Mouse (Mus musculus) limb, embryonic 12.5 days (tissue): ENCODE results near the gene Rin2. TPM values are rescaled to one million over a fixed set of nuclear protein-coding genes. Genes with fewer than 3 reads are reported as not detected.

ENCODE experiments used
- ATAC-seq: fragments of 200-750 bp; cut with Nextera tagmentation; 2 replicates; pipeline ENCODE4 v1.8.0; 2017; ENCODE audit warnings: low read depth, moderate TSS enrichment; ENCODE audit not compliant: insufficient number of reproducible peaks, insufficient read depth, low FRiP score, low TSS enrichment
- H3K27ac ChIP-seq: fragments of 300-500 bp; sonication (generic); 2 replicates; pipeline ENCODE4 v1.5.1; 2016; ENCODE audit warnings: mild to moderate bottlenecking, moderate library complexity
- H3K27me3 ChIP-seq: fragments of 300-500 bp; sonication (generic); 2 replicates; pipeline ENCODE4 v1.6.1; 2016; ENCODE audit warnings: mild to moderate bottlenecking, moderate library complexity
- H3K36me3 ChIP-seq: fragments of 300-500 bp; sonication (generic); 2 replicates; pipeline ENCODE4 v1.6.1; 2016; ENCODE audit warnings: mild to moderate bottlenecking, moderate library complexity
- H3K4me1 ChIP-seq: fragments of 300-500 bp; sonication (generic); replicated peaks from 2 replicates; pipeline ENCODE4 v1.6.1; 2016
- H3K4me2 ChIP-seq: fragments of 300-500 bp; sonication (generic); 2 replicates; pipeline ENCODE4 v1.6.1; 2016; ENCODE audit warnings: mild to moderate bottlenecking, moderate library complexity
- H3K4me3 ChIP-seq: fragments of 300-500 bp; sonication (generic); replicated peaks from 2 replicates; pipeline ENCODE4 v1.5.1; 2016; ENCODE audit warnings: mild to moderate bottlenecking
- H3K9ac ChIP-seq: fragments of 300-500 bp; sonication (generic); replicated peaks from 2 replicates; pipeline ENCODE4 v1.6.1; 2016; ENCODE audit warnings: mild to moderate bottlenecking, moderate library complexity
- H3K9me3 ChIP-seq: fragments of 300-500 bp; sonication (generic); 2 replicates; pipeline ENCODE4 v1.6.1; 2016; ENCODE audit warnings: mild to moderate bottlenecking, moderate library complexity
- WGBS: fragments of 180-500 bp; shearing (Covaris S2); methylation state at CpG from one replicate; pipeline ENCODE4 v1.1.7; 2016; 5-methylcytosine and 5-hydroxymethylcytosine counted together
- polyA plus RNA-seq: library from polyadenylated mRNA; unstranded; fragments of >200 nt; fragmentation: Nextera tagmentation; extraction: Ambion mirVana; gene quantifications from 2 replicates; pipeline ENCODE4 v1.2.1, GENCODE M21; 2016

Gene Rin2
- polyA plus RNA-seq, 1 experiment from 2014 or later, result 34.9 TPM

GRCm38 (mm10) chr2:145736543-145736942 lies 61.5 kb downstream of the Rin2 start:
- Histone ChIP-seq H3K4me3 (no peak overlapping the region), H3K4me2 (no peak overlapping the region), H3K9ac (no peak overlapping the region), H3K4me1 (0 out of 2 replicates have a peak, but pooled peaks cover 5% of the 10 kb centered on the region), H3K36me3 (no peaks in the 10 kb centered on the region), H3K27ac (no peak overlapping the region), H3K27me3 (no peaks in the 10 kb centered on the region), H3K9me3 (no peaks in the 10 kb centered on the region)
- WGBS, result 46% methylated on average over 1 of the region's 1 CpGs
- no peak for ATAC-seq

- no peaks in the 10 kb centered on the region for H3K27me3 ChIP-seq
- H3K9ac ChIP-seq, result no peak overlapping the region
- H3K4me2 ChIP-seq, result no peak overlapping the region
- no peak overlapping the region for H3K27ac ChIP-seq
- H3K36me3 ChIP-seq, result no peaks in the 10 kb centered on the region
- H3K4me3 ChIP-seq, result no peak overlapping the region
- no peak for ATAC-seq
- 38% methylated on average over 5 of the region's 5 CpGs for WGBS
- no peaks in the 10 kb centered on the region for H3K9me3 ChIP-seq
- 0 out of 2 replicates have a peak, but pooled peaks cover 5% of the 10 kb centered on the region for H3K4me1 ChIP-seq
Observed at GRCm38 (mm10) chr2:145737196-145737595, 62.2 kb downstream of the Rin2 start.

GRCm38 (mm10) chr2:145740729-145741128 lies 65.7 kb downstream of the Rin2 start:
- 93% methylated on average over 5 of the region's 5 CpGs for WGBS
- ATAC-seq, result no peak

DNA sequence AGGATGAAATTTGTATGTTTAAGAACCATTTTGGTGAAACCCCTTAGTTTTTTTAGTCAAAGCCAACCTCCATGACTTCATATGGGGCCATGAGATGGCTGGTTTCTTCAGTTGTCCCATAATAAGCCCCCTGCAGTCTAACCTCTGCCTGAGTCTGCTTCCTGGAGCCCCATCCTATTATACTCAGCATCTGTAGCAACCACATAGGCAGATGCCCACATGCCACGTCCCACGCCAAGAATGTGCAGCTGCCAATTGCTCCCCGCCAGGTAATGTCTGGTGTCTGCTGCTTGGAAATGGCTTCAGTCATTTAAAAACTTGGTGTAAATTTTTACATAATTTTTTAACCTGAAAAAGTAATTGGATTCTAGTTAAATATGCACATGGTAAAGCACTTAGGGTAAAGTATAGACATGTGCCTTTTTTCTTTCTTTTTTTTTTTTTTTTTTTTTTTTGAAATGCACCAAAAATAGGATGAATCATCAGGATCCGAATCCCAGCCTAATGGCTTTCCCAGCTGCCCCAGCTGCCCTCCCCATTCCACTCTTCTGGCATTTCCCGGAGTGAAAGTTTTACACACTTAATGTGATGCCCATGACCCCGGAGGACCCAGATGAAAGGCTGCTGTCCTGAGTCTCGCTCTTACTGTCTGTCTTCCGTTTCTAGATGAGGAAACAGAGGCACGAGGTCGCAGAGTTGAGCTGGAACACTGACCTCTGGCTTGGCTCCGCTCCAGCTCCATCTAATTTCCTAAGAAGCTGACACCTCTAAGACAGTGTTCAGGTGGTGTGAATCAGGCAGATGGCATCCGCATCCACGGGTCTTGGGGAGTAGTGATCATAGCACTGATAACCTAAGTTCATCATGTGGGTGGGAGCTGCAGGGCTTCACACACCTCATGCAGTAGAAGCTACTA lies 68.0 kb downstream of the Rin2 start:
- WGBS, result 48% methylated on average over 13 of the region's 13 CpGs
- Histone ChIP-seq H3K36me3 (no peaks in the 10 kb centered on the region), H3K4me3 (no peak overlapping the region), H3K9ac (no peak overlapping the region), H3K27me3 (no peaks in the 10 kb centered on the region), H3K27ac (no peak overlapping the region), H3K4me1 (peaks cover 5% of the 10 kb centered on the region; the same call in 1 of the 2 replicates), H3K9me3 (no peaks in the 10 kb centered on the region), H3K4me2 (no peak overlapping the region)
- ATAC-seq, result no peak

More at GRCm38 (mm10) chr2:145740729-145741128, 65.7 kb downstream of the Rin2 start:
- Histone ChIP-seq H3K27ac (no peak overlapping the region), H3K4me3 (no peak overlapping the region), H3K36me3 (no peaks in the 10 kb centered on the region), H3K9me3 (no peaks in the 10 kb centered on the region), H3K27me3 (no peaks in the 10 kb centered on the region), H3K9ac (no peak overlapping the region), H3K4me1 (peaks cover 11% of the 10 kb centered on the region; the same call in 1 of the 2 replicates), H3K4me2 (no peak overlapping the region)

DNA sequence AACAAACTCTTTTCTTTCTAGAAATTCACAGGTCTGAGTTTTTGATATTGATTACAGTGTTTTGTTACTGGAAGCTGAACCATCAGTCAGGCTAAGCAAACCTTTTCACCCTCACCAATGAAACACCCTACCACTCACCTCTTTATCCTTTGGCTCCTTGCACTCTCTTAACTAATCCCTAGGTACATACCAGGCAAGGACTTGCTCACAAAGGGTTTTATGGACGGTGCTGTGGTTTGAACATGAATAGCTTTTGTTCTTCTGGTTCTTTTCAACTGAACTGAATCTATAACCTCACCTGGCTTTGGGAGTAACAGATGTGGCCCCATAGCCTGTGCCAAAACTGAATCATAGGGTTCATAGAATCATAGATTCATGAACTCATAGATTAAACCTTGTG lies 71.4 kb downstream of the Rin2 start:
- no peak for ATAC-seq
- WGBS, result 66% methylated on average over 1 of the region's 1 CpGs

GRCm38 (mm10) chr2:145749645-145750044 lies 74.6 kb downstream of the Rin2 start:
- Histone ChIP-seq H3K4me2 (no peak overlapping the region), H3K27me3 (no peaks in the 10 kb centered on the region), H3K4me1 (0 out of 2 replicates have a peak, but pooled peaks cover 6% of the 10 kb centered on the region), H3K36me3 (no peaks in the 10 kb centered on the region), H3K4me3 (no peak overlapping the region), H3K27ac (no peak overlapping the region), H3K9me3 (no peaks in the 10 kb centered on the region), H3K9ac (no peak overlapping the region)
- 67% methylated on average over 5 of the region's 5 CpGs for whole genome bisulfite sequencing
- no peak for ATAC-seq

More for the DNA sequence above, 71.4 kb downstream of the Rin2 start:
- Histone ChIP-seq H3K9me3 (no peaks in the 10 kb centered on the region), H3K36me3 (no peaks in the 10 kb centered on the region), H3K4me3 (no peak overlapping the region), H3K4me1 (peaks cover 5% of the 10 kb centered on the region; the same call in 1 of the 2 replicates), H3K4me2 (no peak overlapping the region), H3K27ac (no peak overlapping the region), H3K9ac (no peak overlapping the region), H3K27me3 (no peaks in the 10 kb centered on the region)

- H3K27me3 ChIP-seq, result no peaks in the 10 kb centered on the region
- no peaks in the 10 kb centered on the region for H3K36me3 ChIP-seq
- no peak overlapping the region for H3K9ac ChIP-seq
- no peak for ATAC-seq
- 0 out of 2 replicates have a peak, but pooled peaks cover 6% of the 10 kb centered on the region for H3K4me1 ChIP-seq
- no peak overlapping the region for H3K4me3 ChIP-seq
- 72% methylated on average over 6 of the region's 6 CpGs for WGBS
- no peak overlapping the region for H3K4me2 ChIP-seq
- no peaks in the 10 kb centered on the region for H3K9me3 ChIP-seq
- H3K27ac ChIP-seq, result no peak overlapping the region
Observed at GRCm38 (mm10) chr2:145752572-145752971, 77.6 kb downstream of the Rin2 start.

GRCm38 (mm10) chr2:145753973-145754372 lies 79.0 kb downstream of the Rin2 start:
- H3K4me1 ChIP-seq, result 0 out of 2 replicates have a peak, but pooled peaks cover 6% of the 10 kb centered on the region
- no peaks in the 10 kb centered on the region for H3K9me3 ChIP-seq
- H3K4me3 ChIP-seq, result no peak overlapping the region
- no peak overlapping the region for H3K27ac ChIP-seq
- 90% methylated on average over 7 of the region's 7 CpGs for WGBS
- ATAC-seq, result no peak
- no peaks in the 10 kb centered on the region for H3K36me3 ChIP-seq
- H3K9ac ChIP-seq, result no peak overlapping the region
- H3K27me3 ChIP-seq, result no peaks in the 10 kb centered on the region
- no peak overlapping the region for H3K4me2 ChIP-seq

DNA sequence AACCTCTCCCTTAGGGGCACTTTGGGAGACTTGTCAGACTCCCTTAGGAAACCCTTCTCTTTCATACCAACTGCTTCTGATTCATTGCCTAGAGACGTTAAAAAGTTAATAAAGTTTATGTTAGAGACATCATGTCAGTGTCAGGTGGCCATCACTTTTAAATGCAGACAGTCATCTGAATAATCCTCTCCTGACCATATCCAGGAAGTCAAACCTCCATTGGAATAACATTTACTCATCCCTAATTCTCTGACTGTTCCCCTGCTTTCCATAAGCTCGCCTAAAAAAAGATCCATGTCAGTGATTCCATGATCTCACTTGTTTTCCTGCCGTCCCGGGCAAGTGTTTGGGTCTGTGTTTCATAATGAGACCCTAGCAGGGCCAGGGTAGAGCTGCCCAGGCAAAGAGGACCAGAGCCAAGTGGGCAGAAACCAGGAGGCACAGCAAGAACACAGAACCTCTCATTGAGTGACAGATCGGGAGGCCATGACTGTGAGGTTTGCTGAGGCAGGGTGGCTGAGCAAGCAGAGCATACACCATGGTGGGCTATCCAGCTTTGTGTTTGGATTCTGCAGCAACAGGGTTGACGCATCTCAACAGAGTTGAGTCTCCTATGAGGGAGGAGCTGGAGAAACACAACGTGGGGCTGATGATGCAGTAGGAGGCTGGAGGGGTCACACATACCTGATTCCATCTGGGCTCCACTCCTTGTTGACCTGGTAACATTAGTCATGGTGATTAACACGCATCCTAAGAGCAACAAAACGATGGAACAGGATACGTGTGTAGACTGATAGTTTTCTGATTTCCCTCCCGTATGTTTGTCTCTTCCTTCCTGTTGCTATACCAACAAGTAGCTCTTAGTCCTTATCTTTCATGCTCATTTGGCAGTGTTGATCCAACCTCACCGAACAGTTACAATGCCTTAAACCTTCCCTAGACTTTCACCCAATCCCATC lies 81.1 kb downstream of the Rin2 start:
- WGBS, result 87% methylated on average over 12 of the region's 12 CpGs
- 0 out of 2 replicates have a peak, but pooled peaks cover 6% of the 10 kb centered on the region for H3K4me1 ChIP-seq
- no peak overlapping the region for H3K27ac ChIP-seq
- no peaks in the 10 kb centered on the region for H3K27me3 ChIP-seq
- no peak overlapping the region for H3K4me2 ChIP-seq
- H3K36me3 ChIP-seq, result no peaks in the 10 kb centered on the region
- no peak overlapping the region for H3K4me3 ChIP-seq
- ATAC-seq, result no peak
- H3K9ac ChIP-seq, result no peak overlapping the region
- no peaks in the 10 kb centered on the region for H3K9me3 ChIP-seq

GRCm38 (mm10) chr2:145760121-145760520 lies 85.1 kb downstream of the Rin2 start:
- Histone ChIP-seq H3K4me1 (no peaks in the 10 kb centered on the region), H3K9me3 (no peaks in the 10 kb centered on the region), H3K4me2 (no peak overlapping the region), H3K4me3 (no peak overlapping the region), H3K27me3 (no peaks in the 10 kb centered on the region), H3K27ac (no peak overlapping the region), H3K9ac (no peak overlapping the region), H3K36me3 (no peaks in the 10 kb centered on the region)
- WGBS, result 66% methylated on average over 3 of the region's 3 CpGs
- no peak for ATAC-seq

DNA sequence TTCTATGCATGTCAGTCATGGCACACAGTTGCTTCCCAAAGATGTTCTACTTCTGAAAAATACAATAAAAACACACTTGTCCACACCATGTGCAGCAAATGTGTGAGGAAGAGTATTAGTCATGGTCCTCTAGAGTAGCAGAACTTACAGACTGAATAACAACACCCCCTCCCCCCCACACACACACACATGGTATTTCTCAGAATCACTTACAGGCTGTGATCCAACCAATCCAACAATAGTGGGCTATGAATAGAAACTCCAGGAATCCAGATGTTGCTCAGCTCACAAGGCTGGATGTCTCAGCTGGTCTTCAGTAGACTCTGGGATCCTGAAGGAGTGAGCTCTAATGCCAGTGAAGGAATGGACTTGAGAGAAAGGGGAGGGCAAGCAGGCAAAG lies 86.4 kb downstream of the Rin2 start:
- no peak overlapping the region for H3K4me3 ChIP-seq
- no peak overlapping the region for H3K9ac ChIP-seq
- no peaks in the 10 kb centered on the region for H3K27me3 ChIP-seq
- ATAC-seq, result no peak
- no peak overlapping the region for H3K27ac ChIP-seq
- H3K4me1 ChIP-seq, result no peaks in the 10 kb centered on the region
- H3K36me3 ChIP-seq, result no peaks in the 10 kb centered on the region
- no peaks in the 10 kb centered on the region for H3K9me3 ChIP-seq
- H3K4me2 ChIP-seq, result no peak overlapping the region
